Mouse (Mus musculus) right cerebral cortex, postnatal 14 days (tissue): ENCODE results near the gene Syt14.

Source experiments
- DNase-seq: peaks from one replicate; pipeline ENCODE4 v3.0.0; 2022

Gene Syt14

DNA sequence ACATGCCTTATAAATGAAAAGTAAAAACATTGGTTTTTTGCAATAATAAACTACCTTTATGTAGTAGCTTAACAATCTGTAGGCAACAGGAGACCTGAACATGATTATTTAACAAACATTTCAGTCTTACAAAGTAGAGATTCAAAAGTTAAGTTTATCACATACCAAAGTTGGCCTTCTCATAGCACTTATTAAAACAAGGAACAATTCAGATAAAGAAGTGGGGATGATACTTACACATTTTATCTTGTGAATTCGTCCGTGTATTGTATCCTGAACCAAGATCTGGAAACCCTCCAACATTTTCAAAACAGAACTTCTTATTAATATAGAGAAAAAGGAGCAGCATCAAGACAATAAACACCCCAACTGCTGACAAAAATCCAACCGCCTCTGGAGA, 49.1 kb downstream of the Syt14 start:
- DNase-seq = no peak

DNA sequence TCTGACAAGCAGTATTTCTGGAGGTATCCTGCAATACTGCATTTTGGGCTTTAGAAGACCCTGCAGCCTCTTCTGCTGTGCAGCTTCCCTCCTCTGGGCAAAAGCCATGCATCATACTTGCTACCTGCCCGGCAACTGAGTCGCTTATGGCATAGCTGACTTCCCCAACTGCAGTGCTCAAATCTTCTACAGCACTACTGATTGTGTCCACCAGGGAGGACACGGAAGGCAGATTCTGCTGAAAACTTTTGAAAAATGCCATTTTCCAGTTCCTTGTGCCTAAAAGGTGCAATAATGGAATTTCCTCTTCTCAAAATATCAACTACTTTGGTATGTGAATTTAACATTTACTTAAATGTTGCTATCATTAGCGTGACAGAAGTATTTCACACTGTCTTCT, 51.2 kb downstream of the Syt14 start:
- no peak for DNase-seq

DNA sequence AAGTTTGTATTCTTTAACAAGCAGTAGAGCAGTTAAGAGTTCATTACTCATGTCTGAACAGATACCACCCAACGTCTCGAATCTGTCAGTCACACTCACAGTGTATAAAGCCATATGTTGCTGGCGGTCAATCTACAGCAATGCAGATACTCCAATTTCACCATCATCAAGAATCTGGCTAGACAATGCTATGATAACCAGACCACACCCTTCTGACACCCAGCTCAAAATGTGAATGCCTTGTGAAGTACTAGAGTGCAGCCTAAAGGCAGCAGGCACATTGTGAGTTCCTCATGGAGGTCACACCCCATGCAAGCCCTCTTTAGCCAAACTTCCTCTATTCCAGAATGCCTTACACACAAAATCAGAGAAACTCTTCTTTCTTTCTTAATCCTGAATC, 53.9 kb downstream of the Syt14 start:
- DNase-seq = no peak

DNA sequence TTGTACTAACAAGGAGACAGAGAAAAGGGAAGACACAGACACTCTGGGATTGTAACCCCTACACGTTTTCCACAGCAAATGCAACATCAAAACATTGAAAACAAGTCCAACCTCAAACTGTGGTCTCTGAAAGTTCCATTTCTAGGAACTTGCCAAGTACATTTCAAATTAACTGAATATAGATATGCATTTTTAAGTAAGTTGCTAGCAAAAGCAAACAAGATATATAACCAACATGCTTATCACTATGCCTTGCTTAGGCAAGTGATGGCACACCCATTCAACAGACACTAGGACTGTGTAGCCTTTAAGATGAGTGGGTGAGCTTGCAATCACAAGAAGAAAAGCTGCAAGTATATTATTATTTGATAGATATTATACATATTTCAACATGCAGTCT, 54.5 kb downstream of the Syt14 start:
- no peak for DNase-seq

DNA sequence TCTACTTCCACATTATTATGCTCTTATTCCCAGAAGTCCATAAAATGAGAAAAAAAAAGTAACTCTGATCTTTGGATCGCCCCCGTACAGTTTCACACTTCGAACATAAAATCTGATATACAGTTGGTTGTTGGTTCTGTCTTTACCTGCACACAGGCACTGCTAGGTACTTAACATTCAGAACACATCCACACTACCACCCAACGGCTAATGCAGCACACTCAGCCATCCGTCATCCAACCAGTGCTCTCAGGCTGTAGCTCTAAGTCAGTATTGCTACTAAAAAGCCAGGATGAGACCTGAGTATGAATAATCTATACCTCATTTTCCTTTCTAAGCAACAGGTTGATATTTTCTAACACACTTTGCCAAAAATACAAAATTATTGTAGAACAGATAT, 73.3 kb downstream of the Syt14 start:
- no peak for DNase-seq

DNA sequence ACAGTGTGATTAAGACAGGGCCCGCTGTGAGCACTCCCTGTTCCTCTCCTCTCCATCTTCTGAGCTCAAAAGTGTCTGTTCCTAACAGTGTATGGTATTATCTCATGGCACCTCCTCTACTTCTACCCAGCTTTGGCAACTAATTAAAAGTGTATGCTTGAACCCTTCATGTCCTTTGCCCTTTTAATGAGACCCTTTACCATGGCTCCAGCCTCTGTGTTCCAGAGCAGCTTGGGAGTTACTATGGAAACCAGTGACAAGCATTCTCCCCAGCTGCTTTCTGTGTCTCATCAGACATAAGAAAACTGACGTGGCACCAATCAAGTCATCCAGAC, 87.8 kb downstream of the Syt14 start:
- DNase-seq = no peak

DNA sequence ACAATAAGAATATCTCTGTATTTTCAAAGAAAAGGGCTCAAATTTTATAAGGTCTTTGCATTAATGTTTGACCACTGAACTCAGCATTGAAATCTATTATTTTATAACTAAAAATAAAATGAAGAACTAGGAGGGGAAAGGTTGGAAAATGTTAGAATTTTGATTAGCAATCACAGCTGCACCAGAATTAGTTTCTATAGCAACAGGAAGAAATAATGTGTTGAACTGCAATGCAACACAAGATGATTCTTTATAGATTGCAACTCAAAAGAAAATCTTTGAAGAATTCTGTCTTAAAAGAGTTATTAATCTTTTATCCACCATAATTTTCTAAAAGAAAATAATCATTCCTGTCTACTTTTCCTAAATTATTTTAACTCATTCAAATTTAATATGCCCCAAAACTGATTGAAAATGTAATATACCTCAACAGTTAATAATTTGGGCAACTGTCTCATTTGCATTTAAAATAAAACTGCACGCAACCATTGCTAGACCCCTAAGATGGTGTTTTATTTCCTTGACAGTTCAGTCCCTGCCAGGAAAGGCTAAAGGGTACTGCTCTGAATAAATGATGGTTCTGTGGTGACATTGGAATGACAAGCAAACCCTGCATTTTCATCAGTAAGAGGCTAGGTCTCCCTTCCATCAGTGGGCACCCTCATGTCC, 88.3 kb downstream of the Syt14 start:
- DNase-seq = no peak

DNA sequence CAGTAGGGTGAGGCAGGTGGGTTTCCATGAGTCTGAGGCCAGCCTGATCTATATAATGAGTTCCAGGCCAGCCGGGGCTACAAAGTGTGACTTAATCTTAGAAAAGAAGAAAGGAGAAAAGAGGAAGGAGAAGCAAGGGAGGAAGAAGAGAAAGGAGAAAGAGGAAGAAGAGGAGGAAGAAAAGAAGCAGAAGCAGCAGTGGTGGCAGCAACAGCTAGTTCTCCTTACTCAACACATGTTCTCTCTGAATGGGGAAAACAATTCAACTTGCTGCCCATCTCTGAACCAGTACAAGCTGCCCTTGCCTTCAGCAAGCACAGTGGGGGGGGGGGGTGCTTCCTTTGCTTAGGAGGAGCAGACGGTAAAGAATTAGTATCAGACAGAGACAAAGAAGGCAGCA, 96.5 kb downstream of the Syt14 start:
- no peak for DNase-seq

DNA sequence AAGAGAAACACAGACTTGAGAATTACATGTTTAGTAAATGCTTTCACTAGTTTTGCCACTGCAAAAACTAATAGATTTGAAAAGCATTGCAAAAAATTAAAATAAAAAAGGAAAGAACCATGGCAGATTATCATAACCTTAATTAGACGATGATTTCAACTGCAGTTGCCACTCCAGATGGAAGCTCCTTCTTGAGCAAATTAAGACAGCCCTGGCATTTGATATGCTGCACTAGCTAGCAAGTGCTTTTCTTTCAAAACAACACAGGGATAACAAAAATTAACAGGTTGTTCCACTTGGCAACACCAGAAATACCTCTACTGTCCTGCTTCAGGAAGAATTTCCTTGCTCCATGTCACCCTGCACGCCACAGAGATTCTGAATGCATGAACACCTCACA, 97.6 kb downstream of the Syt14 start:
- no peak for DNase-seq

DNA sequence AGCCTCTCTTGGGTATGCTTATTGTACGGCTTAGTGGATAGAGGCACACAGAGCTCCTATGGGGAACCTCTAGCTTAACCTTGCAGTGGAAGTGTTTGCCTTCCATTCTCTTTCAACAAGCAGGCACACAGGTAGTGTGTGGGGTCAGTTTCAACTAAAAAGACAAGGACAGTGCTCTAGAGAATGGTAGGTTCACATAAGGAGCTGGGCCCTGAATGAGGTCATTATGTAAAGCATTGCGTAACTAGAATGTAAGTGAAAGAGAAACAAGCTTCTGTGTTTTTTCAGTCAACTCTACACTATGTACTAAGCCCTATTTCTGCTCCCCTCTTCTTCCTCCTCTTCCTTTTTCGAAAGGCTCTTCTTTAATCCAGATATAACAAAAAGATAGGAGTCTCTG, 103.8 kb downstream of the Syt14 start:
- no peak for DNase-seq

DNA sequence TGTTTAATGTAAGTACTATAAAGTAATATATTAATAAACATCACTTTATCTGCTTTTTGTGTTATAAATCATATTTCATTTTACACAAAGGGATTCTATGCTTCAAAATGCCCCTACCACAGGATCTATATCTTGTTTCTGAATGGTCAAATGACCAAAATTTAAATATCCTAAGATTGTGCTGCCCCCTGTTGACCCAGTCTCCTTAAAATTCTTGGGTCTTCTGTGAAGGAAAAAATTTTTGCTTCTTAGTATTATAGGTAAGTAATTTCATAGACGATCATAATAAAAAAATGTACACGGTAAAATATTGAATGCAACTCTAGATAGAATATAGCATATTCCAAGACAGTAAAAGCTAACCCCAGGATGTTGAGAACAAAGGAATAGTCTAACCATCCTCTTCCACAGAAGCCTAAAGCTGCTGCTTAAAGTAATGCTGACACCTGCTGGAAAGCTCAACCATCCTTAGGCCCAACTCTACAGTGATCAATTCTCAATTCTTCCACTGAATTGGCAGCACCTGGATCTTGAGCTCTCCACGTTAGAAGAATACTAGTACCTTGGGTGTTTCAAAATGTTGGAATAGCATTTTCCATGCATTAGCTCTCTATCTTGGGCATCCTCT, 123.4 kb downstream of the Syt14 start:
- DNase-seq = no peak

DNA sequence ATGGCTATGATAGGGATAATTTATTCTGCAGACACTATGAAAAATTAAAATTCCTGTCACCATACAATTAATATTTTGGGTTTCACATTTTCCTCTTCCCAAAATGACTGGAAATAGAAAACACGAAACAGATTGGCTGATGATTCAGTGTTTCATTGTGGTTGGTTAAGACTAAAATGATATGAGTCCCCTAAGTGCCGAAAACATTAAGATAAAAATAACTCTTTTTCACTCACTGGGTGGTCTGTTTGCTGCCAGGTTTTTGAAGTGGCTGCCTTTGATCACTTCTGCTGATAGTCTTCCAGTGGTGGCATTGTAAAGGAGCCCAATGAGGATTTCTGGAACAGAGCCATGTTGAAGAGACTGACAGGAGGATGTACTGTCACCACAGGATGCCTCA, 134.1 kb downstream of the Syt14 start:
- no peak for DNase-seq

DNA sequence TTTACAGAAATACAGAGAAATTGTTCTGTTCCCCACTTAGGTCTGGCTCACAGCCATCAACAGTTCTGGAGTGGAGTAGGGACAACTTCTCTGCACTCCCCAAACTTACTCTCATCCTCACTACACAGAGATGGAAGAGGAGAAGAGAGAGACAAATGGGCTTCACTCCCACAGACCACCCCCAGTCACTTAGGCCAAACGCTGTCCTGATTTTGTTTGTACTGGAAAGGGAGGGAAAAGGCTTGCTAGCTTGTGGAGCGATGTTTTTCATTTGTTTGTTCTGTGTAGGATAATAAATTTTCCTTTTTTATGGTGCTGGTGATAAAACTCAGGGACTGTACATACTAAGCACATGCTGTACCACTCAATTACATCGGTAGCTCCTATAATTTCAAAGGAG, 134.7 kb downstream of the Syt14 start:
- no peak for DNase-seq

DNA sequence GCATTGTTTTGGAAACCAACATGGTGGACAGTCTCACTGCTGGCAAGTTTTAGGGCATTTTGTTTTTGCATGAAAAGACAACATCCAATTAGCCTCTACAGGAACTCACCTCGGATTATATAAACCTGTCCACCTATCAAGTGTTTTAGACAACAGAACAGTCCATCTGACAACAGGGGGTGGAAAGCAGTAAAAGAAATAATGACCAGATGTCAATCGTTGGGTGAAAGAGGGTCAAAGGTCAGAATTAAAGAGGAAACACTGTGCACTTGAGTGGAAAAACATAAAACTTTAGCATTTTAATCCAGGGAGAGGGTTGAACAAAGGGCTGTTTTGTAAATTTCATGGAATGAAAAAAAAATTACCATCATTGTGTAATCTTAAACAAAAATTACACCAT, 136.8 kb downstream of the Syt14 start:
- DNase-seq = no peak

DNA sequence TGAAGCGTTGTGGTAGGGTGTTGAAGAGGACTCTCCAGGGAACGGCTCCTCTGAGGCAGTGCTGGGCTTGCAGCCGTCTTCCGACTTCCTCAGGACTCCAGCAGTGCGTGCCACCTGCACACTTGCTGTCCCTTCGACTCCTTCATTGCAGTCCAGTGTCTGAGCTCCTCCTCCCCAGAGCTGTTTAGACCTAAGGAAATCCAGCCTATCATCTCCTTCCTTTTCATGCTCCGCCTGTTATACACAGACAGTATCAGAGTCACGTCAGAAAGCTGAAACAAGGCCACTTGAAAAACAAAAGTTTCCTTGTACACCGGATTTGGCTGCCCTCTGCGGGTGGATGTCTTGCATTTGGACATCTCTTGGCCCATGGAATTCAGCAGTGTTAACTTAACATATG, 138.4 kb downstream of the Syt14 start:
- DNase-seq = no peak

DNA sequence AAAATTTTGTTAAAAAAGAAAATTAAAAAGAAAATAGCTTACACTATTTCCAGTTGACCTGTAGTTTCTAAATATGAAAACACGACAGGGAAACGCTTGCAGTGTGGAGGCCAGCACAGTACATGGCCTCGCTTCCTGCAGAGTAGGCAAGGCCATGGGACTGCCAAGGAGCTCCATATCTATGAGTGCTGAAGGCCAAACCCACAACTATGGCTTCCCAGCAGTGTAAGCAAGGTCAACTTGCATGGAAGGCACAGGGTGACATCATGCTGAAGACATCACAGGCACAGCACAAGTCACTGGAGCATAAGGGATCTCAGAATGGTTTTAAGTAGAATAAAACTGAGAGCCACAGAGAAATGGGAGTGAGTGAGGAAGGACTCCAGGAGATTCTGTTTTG, 139.5 kb downstream of the Syt14 start:
- no peak for DNase-seq

DNA sequence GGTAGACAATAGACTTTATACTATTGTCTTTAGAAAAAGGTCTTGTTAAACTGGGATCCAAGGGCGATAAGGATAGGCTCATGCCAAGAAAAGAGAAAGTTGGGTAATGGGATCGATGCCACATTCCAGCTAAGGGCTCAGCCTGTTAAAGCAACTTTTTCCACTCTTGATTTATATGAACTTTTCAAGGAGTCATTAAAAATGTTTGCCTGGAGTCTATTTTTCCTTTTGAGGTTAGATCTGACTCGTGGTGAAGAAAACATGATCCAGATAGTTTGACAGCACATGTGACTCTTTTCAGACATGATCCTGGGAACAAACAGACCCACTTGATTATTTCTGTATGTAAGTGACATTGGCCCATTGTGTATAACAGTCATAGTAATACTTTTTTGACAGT, 144.9 kb downstream of the Syt14 start:
- DNase-seq = no peak

DNA sequence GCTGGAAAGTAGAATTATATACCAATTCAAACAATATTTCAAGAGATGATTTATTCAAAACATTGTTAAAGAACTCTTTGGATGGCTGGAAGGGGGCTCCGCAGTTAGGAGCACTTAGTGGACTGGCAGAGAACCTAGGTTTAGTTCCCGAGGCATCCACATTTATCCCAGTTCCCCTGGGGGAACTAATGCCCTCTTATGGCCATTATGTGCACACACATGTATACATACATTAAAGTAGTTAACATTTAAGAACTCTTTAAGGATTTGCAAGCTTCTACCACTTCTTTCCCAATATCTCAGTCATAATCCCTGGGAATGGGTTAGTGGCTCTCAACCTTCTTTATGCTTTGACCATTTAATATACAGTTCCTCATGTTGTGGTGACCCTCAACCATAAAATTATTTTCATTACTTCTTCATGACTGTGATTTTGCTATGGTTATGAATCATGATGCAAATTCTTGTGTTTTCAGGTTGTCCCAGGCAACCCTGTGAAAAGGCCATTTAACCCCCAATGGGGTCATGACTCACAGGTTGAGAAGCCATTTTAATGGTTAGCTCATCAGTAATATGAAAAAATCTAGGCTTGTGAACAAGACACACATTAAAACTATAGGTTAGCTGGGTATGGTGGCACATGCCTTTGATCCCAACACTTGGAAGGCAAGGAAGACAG, 152.8 kb downstream of the Syt14 start:
- DNase-seq = no peak

DNA sequence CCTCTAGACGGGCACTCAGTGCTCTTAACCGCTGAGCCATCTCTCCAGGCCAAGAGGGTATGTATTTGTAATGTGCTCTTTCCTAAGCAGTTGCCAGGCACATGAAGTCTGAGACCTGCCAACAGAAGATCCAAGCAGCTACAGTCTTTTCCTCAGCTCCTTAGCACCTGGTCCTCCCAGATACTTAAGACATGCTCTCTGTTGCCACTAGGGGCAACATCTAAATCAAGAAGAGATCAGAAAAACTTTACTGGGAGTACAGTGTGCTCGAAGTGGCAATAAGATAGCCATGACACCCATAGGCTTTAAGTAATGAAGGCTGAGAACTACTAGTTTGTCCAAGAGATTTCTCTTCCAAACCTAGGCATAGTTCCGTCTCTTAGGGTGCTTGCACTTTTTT, 155.4 kb downstream of the Syt14 start:
- DNase-seq = no peak

DNA sequence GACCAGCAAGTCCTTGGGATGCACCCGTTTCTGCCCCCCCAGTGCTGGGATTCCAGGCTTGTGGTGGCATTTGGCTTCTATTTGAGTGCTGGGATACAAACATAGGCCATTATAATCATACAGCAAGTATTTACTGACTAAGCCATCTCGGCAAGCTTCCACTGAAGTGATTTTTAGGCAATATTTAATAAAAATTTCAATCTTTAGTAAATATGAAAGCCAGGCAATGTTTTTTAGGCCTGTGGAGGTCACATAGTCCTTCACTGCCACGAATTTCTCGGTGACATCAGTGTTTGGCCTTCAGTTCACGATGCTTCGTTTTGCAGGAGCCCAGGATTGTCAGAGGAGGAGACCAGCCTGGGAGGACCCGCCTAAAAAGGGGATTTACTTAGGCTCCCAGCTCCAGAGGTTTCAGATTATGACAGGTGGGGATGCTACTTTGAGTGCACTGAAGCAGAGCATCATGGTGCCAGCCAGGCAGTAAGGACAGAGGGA, 156.4 kb downstream of the Syt14 start:
- DNase-seq = no peak

DNA sequence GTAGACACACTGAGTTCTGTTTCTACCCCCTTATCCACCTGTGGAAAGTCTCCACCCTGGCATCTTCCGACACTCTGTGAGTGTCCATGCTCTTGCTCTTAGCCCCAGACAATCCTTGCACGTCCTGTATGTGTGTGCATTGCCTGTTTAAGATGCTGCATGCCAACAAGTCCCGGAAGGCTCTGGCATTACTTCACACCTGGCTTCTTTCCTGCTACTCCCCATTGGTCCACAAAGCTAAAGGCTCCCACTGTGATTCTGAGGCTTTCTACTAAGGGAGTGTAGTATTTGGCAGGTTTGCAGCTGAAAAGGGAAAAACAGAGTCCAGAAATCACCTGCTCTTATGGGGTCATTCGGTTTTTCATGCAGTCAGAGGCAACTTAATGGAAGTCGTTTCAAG, 162.7 kb downstream of the Syt14 start:
- no peak for DNase-seq

DNA sequence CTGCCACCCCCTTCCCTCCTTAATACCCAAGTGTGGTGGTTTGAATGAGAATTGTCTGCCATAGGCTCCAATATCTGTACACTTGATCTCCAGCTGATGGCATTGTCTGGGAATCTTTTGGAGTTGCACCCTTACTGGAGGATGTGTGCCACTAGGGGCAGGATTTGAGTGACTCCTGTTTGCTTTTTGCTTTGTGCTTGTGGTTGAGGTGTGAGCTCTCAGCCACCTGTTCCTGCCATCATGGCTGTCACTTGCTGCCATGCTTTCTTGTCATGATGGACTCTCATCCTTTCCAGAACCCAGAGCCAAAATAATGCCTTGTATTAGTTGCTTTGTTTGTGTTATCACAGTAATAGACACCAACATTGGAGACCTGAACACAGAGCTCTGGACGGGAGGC, 165.8 kb downstream of the Syt14 start:
- DNase-seq = no peak

DNA sequence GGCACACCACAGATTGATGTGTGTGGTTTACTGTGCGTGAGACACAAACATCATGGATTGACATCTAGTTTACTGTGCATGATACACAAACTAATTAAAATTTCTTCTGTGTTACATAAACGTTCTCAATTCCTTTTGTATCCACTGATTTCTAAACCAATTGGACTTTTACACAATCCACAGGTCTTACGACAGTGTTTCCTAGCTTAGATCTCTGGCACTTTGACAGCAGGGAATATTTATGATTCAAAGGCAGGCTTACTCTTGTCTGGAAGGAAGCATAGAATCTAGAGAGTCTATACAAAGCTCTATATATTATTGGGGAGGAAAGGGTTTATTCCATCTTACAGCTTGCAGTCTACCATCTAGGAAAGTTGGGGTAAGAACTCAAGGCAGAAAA, 171.1 kb downstream of the Syt14 start:
- DNase-seq = no peak

DNA sequence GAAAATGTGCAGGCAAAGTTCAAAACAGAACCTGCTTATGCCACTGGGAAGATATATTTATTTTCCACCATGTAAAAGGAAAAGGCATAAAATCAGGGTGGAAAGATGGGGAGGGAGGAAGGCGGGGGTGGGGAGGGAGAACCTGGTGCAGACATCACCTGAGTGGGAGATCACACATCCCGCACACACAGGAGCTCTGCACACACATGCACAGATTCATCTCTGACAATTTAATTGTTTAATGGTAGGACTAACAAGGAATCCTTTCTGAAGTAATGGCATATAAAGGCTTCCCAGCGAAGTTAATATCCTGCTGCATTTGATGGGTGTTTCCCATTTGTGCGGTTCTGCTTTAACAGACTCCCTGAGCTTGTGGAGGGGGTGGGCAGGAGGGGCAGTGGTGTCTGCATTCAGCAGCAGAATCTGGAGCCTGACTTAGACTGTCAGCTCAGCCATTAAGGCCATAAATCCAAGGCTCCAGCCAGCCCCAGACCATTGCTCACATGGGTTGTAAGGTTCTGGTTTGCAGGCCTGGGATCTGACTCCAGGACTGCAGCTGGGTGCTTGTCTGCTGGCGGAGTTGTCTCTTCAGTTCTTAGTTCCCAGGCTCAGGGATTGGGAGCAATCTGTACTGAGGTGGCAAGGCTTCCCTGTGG, 174.1 kb downstream of the Syt14 start:
- no peak for DNase-seq
